ENCODE assay signal across 7 mouse cellular contexts in genomic region chr5:21732930-21733329, GRCm38 (mm10). TPM values are rescaled to one million over a fixed set of nuclear protein-coding genes. Genes with fewer than 3 reads are reported as not detected.
A peak's percentile ranks its signal among the peaks of the same experiment; 100 is the strongest.
DNase-seq lines count a peak whose midpoint lies in the region; ATAC-seq and TF ChIP-seq lines count a peak whose summit lies in the region.

No protein-coding gene starts in this region.

- H3ac ChIP-seq in myocyte (ENCODE audit: control insufficient read depth, insufficient read length) = no peak overlapping the region

- peak; percentile 83 for DNase-seq in adipocyte (ENCODE audit: low spot score)
- peak; percentile 89 to 91 for DNase-seq in cerebellum, postnatal 10 days
- peak; percentile 68 to 78 for DNase-seq in frontal cortex, postnatal 14 days (ENCODE audit: low spot score in 2 of 2)
- DNase-seq in left cerebral cortex, adult 2 months (ENCODE audit: extremely low spot score in 1 of 2, low spot score in 2 of 2) = peak; percentile 64 to 85
- peak; percentile 75 for DNase-seq in testis, postnatal 14 days (ENCODE audit: low spot score)

- H3K79me2 ChIP-seq in myocyte (ENCODE audit: control insufficient read depth, insufficient read depth) = peaks cover 8% of the 10 kb centered on the region

- WGBS in intestine, embryonic 15.5 days = 36% methylated on average over 8 of the region's 8 CpGs

- H3K9ac ChIP-seq in intestine, embryonic 15.5 days = no peak overlapping the region

- intact Hi-C loops in left cerebral cortex, adult 2 months (cut with DNase I) = loop anchor here (2.0 to 10.0 kb wide), 2 partner anchors 32 to 468 kb away; partner anchors contain the start of gene Napepld

- ATAC-seq in intestine, embryonic 15.5 days = peak; percentile 45

- H3K4me1 ChIP-seq in intestine, embryonic 15.5 days (replicated peaks) = peaks cover 4% of the 10 kb centered on the region

- no peaks in the 10 kb centered on the region for H3K36me3 ChIP-seq in intestine, embryonic 15.5 days
- H3K36me3 ChIP-seq in myocyte (ENCODE audit: control insufficient read depth, insufficient read depth) = no peaks in the 10 kb centered on the region

- H3K27ac ChIP-seq in intestine, embryonic 15.5 days = no peak overlapping the region
- H3K27ac ChIP-seq in left cerebral cortex, adult 2 months = peak overlapping the region; percentile 82

- H3K4me3 ChIP-seq in intestine, embryonic 15.5 days (replicated peaks) = no peak overlapping the region
- H3K4me3 ChIP-seq in left cerebral cortex, adult 2 months = no peak overlapping the region
- H3K4me3 ChIP-seq in myocyte = no peak overlapping the region

- H3K9me3 ChIP-seq in intestine, embryonic 15.5 days = no peaks in the 10 kb centered on the region

- 0 out of 2 replicates have a peak overlapping the region, but pooled peaks have one; percentile 5 for H3K4me2 ChIP-seq in intestine, embryonic 15.5 days (replicated peaks)
- peak overlapping the region; percentile 16 for H3K4me2 ChIP-seq in myocyte (ENCODE audit: low read depth)

- peak; percentile 55 for TF ChIP-seq CTCF in left cerebral cortex, adult 2 months (IDR thresholded peaks at IDR 0.05)

- peak; percentile 33 for TF ChIP-seq POLR2A in myocyte (IDR thresholded peaks at IDR 0.05; ENCODE audit: insufficient read length, low read depth)

- H3K27me3 ChIP-seq in intestine, embryonic 15.5 days (replicated peaks) = no peaks in the 10 kb centered on the region
- H3K27me3 ChIP-seq in myocyte (ENCODE audit: control insufficient read depth, insufficient read depth, insufficient read length) = no peaks in the 10 kb centered on the region

TF ChIP-seq in myocyte, 11 proteins besides CTCF, POLR2A, EP300 and RAD21:
- TF ChIP-seq TCF12 (IDR thresholded peaks at IDR 0.05; ENCODE audit: insufficient read depth, poor library complexity, severe bottlenecking) (no peak), MYOD1 (IDR thresholded peaks at IDR 0.05; ENCODE audit: control insufficient read depth in 1 of 3, insufficient read length in 2 of 3, low read depth in 2 of 3) (peak in 1 of 3 experiments; percentile 3)

RNA-seq across cellular contexts. Expression of gene Pmpcb, which starts 4.0 kb away (rescaled TPM):
- polyA plus RNA-seq in intestine, embryonic 15.5 days (2015; fragmentation: Nextera tagmentation; extraction: Ambion mirVana) = 80.7 and 88.8 TPM in 2 replicates
- total RNA-seq in left cerebral cortex, adult 2 months (2021) = 10 to 100 TPM; 66.8 to 68.7 TPM
- polyA plus RNA-seq in myocyte (2012; fragmentation: generic; extraction: Trizol) = 126 TPM

RNA-seq across cellular contexts. Expression of gene Napepld, which starts 31.7 kb away (rescaled TPM):
- polyA plus RNA-seq in intestine, embryonic 15.5 days (2015; fragmentation: Nextera tagmentation; extraction: Ambion mirVana) = 3.4 TPM in 2 replicates
- total RNA-seq in left cerebral cortex, adult 2 months (2021) = 10 to 100 TPM; 13.5 to 15.5 TPM
- polyA plus RNA-seq in myocyte (2012; fragmentation: generic; extraction: Trizol) = 0.66 TPM

RNA-seq across cellular contexts. Expression of gene Dnajc2, which starts 52.1 kb away (rescaled TPM):
- 76.3 and 88.1 TPM in 2 replicates for polyA plus RNA-seq in intestine, embryonic 15.5 days (2015; fragmentation: Nextera tagmentation; extraction: Ambion mirVana)
- total RNA-seq in left cerebral cortex, adult 2 months (2021) = 10 to 100 TPM; 34.4 to 34.9 TPM
- 15.4 TPM for polyA plus RNA-seq in myocyte (2012; fragmentation: generic; extraction: Trizol)

RNA-seq across cellular contexts. Expression of gene Psmc2, which starts 52.2 kb away (rescaled TPM):
- 165 and 175 TPM in 2 replicates for polyA plus RNA-seq in intestine, embryonic 15.5 days (2015; fragmentation: Nextera tagmentation; extraction: Ambion mirVana)
- total RNA-seq in left cerebral cortex, adult 2 months (2021) = 100 to 1,000 TPM; 105 to 113 TPM
- 196 TPM for polyA plus RNA-seq in myocyte (2012; fragmentation: generic; extraction: Trizol)
